Mouse (Mus musculus): Measurements from ENCODE around the gene Neurl3. TPM values are rescaled to one million over a fixed set of nuclear protein-coding genes. Genes with fewer than 3 reads are reported as not detected.

Neurl3 gene
- polyA plus RNA-seq, 1 experiment from 2014 or later = 8.3 TPM

DNA sequence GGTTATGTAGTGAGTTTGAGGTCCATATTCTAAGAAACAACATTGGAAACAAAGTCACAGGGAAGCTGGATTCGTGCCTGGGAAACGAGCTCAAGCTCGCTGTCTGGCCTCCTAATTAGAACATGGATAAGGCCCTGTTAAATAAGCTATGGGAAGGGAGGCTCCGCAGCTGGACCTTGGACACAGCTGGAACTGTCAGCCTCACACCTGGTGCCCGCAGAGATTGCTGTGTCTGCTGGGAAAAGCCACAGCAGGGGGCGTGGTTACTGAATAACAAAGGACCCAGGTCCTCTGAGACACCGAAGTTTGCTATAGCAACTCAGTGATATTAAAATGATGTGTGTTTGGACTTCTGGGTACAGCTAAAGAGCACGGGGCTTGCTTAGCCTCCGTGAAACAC, 23.1 kb downstream of the Neurl3 start:
- H3K9ac ChIP-seq = no peak overlapping the region
- H3K9me3 ChIP-seq = no peaks in the 10 kb centered on the region
- no peak overlapping the region for H3K4me2 ChIP-seq
- no peak for ATAC-seq (ENCODE audit: borderline replicate concordance, extremely low read depth, low FRiP score, low TSS enrichment)
- H3K27ac ChIP-seq = no peak overlapping the region
- WGBS = 13% methylated on average over 9 of the region's 9 CpGs
- no peak overlapping the region for H3K4me3 ChIP-seq
- H3K36me3 ChIP-seq = no peaks in the 10 kb centered on the region
- H3K4me1 ChIP-seq = peaks cover 14% of the 10 kb centered on the region
- peaks cover 12% of the 10 kb centered on the region; the same call in 1 of the 2 replicates for H3K27me3 ChIP-seq

DNA sequence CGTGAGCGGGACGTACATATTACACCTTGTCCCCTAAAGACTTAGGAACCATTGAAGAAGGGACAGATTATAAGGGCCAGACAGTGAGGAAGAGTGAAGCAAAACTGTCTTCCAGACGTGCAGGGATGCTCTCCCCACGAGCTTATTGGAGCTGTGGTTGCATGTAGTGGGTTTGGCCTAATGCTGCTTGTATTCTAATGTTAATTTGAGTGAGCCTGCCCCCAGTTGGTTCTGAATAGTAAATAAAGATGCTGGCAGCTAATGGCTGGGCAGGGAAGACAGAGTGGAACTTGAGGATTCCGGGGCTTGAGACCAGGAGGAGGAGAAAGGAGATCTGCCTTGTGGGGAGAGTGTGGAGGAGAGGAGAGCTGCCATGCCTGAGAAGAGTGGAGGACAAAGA, 27.8 kb downstream of the Neurl3 start:
- WGBS = 58% methylated on average over 6 of the region's 6 CpGs
- no peak for ATAC-seq (ENCODE audit: borderline replicate concordance, extremely low read depth, low FRiP score, low TSS enrichment)

GRCm38 (mm10) chr1:36244828-36245215, 29.7 kb downstream of the Neurl3 start:
- ATAC-seq (ENCODE audit: borderline replicate concordance, extremely low read depth, low FRiP score, low TSS enrichment) = no peak

More for the DNA sequence above, 27.8 kb downstream of the Neurl3 start:
- Histone ChIP-seq H3K9me3 (no peaks in the 10 kb centered on the region), H3K27ac (no peak overlapping the region), H3K4me1 (peaks cover 18% of the 10 kb centered on the region), H3K36me3 (no peaks in the 10 kb centered on the region), H3K4me2 (no peak overlapping the region), H3K9ac (no peak overlapping the region), H3K27me3 (no peaks in the 10 kb centered on the region), H3K4me3 (no peak overlapping the region)

GRCm38 (mm10) chr1:36244058-36244827, 30.2 kb downstream of the Neurl3 start, which contains the start of gene Uggt1:
Uggt1 (minus strand) TSS chr1:36244720.
- H3K9ac ChIP-seq = peak within 1 kb of the TSS; percentile 89
- H3K4me1 ChIP-seq = peaks cover 18% of the 10 kb centered on the region
- peak; percentile 97 for ATAC-seq (ENCODE audit: borderline replicate concordance, extremely low read depth, low FRiP score, low TSS enrichment)
- H3K9me3 ChIP-seq = no peaks in the 10 kb centered on the region
- WGBS = 2% methylated on average over 49 of the region's 49 CpGs
- H3K27me3 ChIP-seq = no peaks in the 10 kb centered on the region
- peak within 1 kb of the TSS; percentile 95 for H3K4me3 ChIP-seq
- H3K4me2 ChIP-seq = peak within 1 kb of the TSS; percentile 76
- peak within 1 kb of the TSS; percentile 79 for H3K27ac ChIP-seq
- no peaks in the 10 kb centered on the region for H3K36me3 ChIP-seq

More at GRCm38 (mm10) chr1:36244828-36245215, 29.7 kb downstream of the Neurl3 start:
- 82% methylated on average over 4 of the region's 4 CpGs for WGBS
- Histone ChIP-seq H3K9me3 (no peaks in the 10 kb centered on the region), H3K27me3 (no peaks in the 10 kb centered on the region), H3K9ac (no peak overlapping the region), H3K4me1 (peaks cover 18% of the 10 kb centered on the region), H3K27ac (no peak overlapping the region), H3K4me2 (peak overlapping the region; percentile 76; the same call in 1 of the 2 replicates), H3K4me3 (peak overlapping the region; percentile 95; the same call in 1 of the 2 replicates), H3K36me3 (no peaks in the 10 kb centered on the region)

DNA sequence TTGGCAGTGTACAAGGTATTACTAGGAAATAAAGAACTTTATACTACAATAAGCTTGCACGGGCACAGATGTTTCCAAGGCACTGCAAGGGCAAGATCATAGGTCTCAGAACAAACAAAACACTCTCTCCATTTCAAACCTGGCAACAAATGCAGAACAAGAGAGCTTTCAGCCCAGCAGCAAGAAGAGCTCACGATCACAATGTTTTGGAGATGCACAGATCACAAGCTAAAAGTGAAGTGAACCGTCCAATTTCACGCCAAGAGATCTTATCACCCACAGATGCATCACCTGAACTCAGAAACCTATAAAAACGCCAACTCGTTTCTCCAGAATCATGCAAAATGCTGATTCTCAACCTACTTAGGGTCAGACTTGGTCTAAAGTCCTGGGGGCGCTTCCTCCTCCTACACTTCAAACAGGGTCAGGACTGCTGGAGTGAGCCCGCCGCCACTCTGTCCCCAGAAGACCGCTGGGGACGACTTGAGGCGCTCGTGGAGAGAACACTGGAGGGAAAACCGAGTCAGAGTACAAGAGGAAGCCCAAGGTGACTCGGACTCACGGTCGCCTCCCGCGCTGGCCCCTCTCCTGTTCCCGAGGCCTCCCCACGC, 30.9 kb downstream of the Neurl3 start:
- H3K4me3 ChIP-seq = peak overlapping the region; percentile 95
- H3K9ac ChIP-seq = peak overlapping the region; percentile 89
- peak overlapping the region; percentile 76 for H3K4me2 ChIP-seq
- no peaks in the 10 kb centered on the region for H3K9me3 ChIP-seq
- H3K36me3 ChIP-seq = no peaks in the 10 kb centered on the region
- H3K27ac ChIP-seq = peak overlapping the region; percentile 79
- no peak; the same call in 1 of the 2 replicates for ATAC-seq (ENCODE audit: borderline replicate concordance, extremely low read depth, low FRiP score, low TSS enrichment)
- 3% methylated on average over 21 of the region's 21 CpGs for WGBS
- peaks cover 18% of the 10 kb centered on the region for H3K4me1 ChIP-seq
- no peaks in the 10 kb centered on the region for H3K27me3 ChIP-seq

- no peak for ATAC-seq (ENCODE audit: borderline replicate concordance, extremely low read depth, low FRiP score, low TSS enrichment)
- WGBS = 83% methylated on average over 15 of the region's 15 CpGs
- no peak overlapping the region for H3K4me2 ChIP-seq
- no peaks in the 10 kb centered on the region for H3K9me3 ChIP-seq
- H3K27me3 ChIP-seq = no peaks in the 10 kb centered on the region
- H3K36me3 ChIP-seq = no peaks in the 10 kb centered on the region
- no peak overlapping the region for H3K27ac ChIP-seq
- H3K4me3 ChIP-seq = no peak overlapping the region
- no peak overlapping the region for H3K9ac ChIP-seq
- H3K4me1 ChIP-seq = peaks cover 18% of the 10 kb centered on the region
These were observed 32.5 kb downstream of the Neurl3 start for GRCm38 (mm10) chr1:36241903-36242429.

DNA sequence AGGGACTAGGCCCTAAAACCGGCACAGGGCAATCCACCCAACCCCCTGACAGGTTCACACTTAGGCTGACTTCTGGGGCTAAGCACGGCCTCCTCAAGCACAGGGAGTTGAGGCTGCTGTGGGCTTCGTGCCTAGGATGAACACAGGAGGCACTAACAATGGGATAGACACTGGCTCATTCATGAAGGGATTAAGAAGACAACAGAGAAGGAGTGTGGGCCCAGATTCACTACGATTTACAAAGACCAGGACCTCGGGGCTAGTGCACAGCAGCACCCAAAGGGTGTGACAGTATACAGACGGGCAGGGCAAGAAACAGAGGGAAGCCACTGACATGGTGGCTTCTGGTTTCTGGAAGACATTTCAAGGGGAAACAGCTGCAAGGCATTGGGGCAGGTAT, 34.3 kb downstream of the Neurl3 start:
- WGBS = 68% methylated on average over 6 of the region's 6 CpGs
- Histone ChIP-seq H3K9ac (no peak overlapping the region), H3K4me1 (peaks cover 18% of the 10 kb centered on the region), H3K36me3 (no peaks in the 10 kb centered on the region), H3K9me3 (no peaks in the 10 kb centered on the region), H3K4me2 (no peak overlapping the region), H3K27me3 (no peaks in the 10 kb centered on the region), H3K27ac (no peak overlapping the region), H3K4me3 (no peak overlapping the region)
- no peak for ATAC-seq (ENCODE audit: borderline replicate concordance, extremely low read depth, low FRiP score, low TSS enrichment)

GRCm38 (mm10) chr1:36239396-36239795, 35.1 kb downstream of the Neurl3 start:
- Histone ChIP-seq H3K27me3 (no peaks in the 10 kb centered on the region), H3K36me3 (no peaks in the 10 kb centered on the region; the same call in 1 of the 2 replicates), H3K9ac (no peak overlapping the region), H3K9me3 (no peaks in the 10 kb centered on the region), H3K4me1 (peaks cover 18% of the 10 kb centered on the region), H3K4me3 (no peak overlapping the region), H3K27ac (no peak overlapping the region), H3K4me2 (no peak overlapping the region)
- no peak for ATAC-seq (ENCODE audit: borderline replicate concordance, extremely low read depth, low FRiP score, low TSS enrichment)
- WGBS = 80% methylated on average over 10 of the region's 10 CpGs

- ATAC-seq (ENCODE audit: borderline replicate concordance, extremely low read depth, low FRiP score, low TSS enrichment) = no peak
- no peak overlapping the region for H3K9ac ChIP-seq
- WGBS = 86% methylated on average over 2 of the region's 2 CpGs
These were observed 38.6 kb downstream of the Neurl3 start for GRCm38 (mm10) chr1:36235855-36236254.

DNA sequence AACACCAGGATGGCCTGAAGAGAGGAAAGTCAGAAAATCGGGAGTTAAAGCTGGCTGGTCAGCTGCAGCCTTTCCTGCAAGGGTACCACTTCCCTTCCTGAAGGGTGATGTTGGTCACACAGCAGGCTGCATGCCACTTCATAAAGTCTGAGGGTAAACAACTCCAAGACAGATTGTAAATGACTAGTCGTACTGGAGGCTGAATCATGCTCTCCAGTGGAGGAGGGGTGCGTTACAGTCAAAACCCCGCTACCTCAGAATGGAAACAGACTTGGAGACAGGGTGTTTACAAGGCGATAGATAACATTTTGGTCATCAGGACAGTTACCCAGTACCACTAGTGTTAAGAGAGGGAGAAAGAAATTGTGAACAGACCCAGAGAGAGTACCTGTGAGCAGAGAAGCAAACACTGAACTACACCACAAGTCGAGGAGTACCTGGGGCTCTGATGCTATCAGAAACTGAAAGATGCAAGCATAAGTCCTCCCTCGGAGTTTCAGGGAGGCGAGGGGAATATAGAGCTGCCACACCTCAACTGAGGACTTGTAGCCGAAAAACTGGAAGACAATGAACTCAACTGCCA, 39.3 kb downstream of the Neurl3 start:
- H3K4me1 ChIP-seq = no peaks in the 10 kb centered on the region
- H3K9me3 ChIP-seq = no peaks in the 10 kb centered on the region
- no peak overlapping the region for H3K27ac ChIP-seq
- no peak for ATAC-seq (ENCODE audit: borderline replicate concordance, extremely low read depth, low FRiP score, low TSS enrichment)
- peaks cover 15% of the 10 kb centered on the region; the same call in 1 of the 2 replicates for H3K36me3 ChIP-seq
- WGBS = 73% methylated on average over 9 of the region's 9 CpGs
- H3K4me2 ChIP-seq = no peak overlapping the region
- no peak overlapping the region for H3K4me3 ChIP-seq
- no peaks in the 10 kb centered on the region for H3K27me3 ChIP-seq
- H3K9ac ChIP-seq = no peak overlapping the region

More at GRCm38 (mm10) chr1:36235855-36236254, 38.6 kb downstream of the Neurl3 start:
- no peak overlapping the region for H3K27ac ChIP-seq
- H3K36me3 ChIP-seq = peaks cover 12% of the 10 kb centered on the region; the same call in 1 of the 2 replicates
- no peaks in the 10 kb centered on the region for H3K27me3 ChIP-seq
- H3K4me2 ChIP-seq = no peak overlapping the region
- no peak overlapping the region for H3K4me3 ChIP-seq
- no peaks in the 10 kb centered on the region for H3K9me3 ChIP-seq
- no peaks in the 10 kb centered on the region for H3K4me1 ChIP-seq

DNA sequence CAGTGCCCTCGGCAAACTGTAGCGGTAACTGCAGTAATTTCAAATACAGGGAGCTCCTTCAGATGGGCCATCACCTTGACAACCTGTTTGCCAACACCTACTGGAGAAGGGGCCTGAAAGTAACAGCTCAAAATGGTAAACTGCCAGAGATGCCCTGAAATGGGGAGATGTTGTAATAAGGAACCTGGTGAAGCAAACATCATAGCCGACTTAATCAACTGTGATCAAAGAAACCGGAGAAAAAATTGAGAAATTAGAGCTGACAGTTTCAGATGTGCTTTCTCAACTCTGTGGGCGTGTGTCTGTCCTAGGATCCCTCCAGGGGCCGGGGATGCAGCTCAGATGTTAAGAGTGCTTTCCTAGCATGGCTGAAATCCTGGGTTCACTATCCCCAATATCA, 41.3 kb downstream of the Neurl3 start:
- Histone ChIP-seq H3K4me3 (no peak overlapping the region), H3K4me1 (no peaks in the 10 kb centered on the region), H3K4me2 (no peak overlapping the region), H3K27ac (no peak overlapping the region), H3K9me3 (no peaks in the 10 kb centered on the region), H3K27me3 (no peaks in the 10 kb centered on the region), H3K9ac (no peak overlapping the region), H3K36me3 (peaks cover 23% of the 10 kb centered on the region; the same call in 1 of the 2 replicates)
- 84% methylated on average over 6 of the region's 6 CpGs for WGBS
- no peak for ATAC-seq (ENCODE audit: borderline replicate concordance, extremely low read depth, low FRiP score, low TSS enrichment)
